Mouse (Mus musculus) heart, postnatal 0 days (tissue): ENCODE results near the gene Syne2.

Experiments
- CTCF ChIP-seq: IDR thresholded peaks from 2 replicates; pipeline ENCODE4 v1.5.1; 2016; ENCODE audit warnings: antibody characterized with exemption, control low read depth, low read depth
- EP300 ChIP-seq: IDR thresholded peaks from 2 replicates; pipeline ENCODE4 v1.6.1; 2016; ENCODE audit warnings: antibody characterized with exemption, low read depth

- TF ChIP-seq CTCF (no peak), EP300 (no peak)
Observed at GRCm38 (mm10) chr12:75817959-75818452, at the start of gene Syne2.
